Mouse (Mus musculus): ENCODE measurements around the gene Gucy2d.

- TF ChIP-seq CTCF (IDR thresholded peaks at IDR 0.05; ENCODE audit: insufficient read depth, low read depth, low read length) (no peak), POLR2A (IDR thresholded peaks at IDR 0.05; ENCODE audit: insufficient read depth, low read depth, low read length) (no peak)
Measured at GRCm38 (mm10) chr7:98495591-98495990, 55.4 kb downstream of the Gucy2d start.
